8 mouse cellular contexts compared by ENCODE assay signal in the genomic region with DNA sequence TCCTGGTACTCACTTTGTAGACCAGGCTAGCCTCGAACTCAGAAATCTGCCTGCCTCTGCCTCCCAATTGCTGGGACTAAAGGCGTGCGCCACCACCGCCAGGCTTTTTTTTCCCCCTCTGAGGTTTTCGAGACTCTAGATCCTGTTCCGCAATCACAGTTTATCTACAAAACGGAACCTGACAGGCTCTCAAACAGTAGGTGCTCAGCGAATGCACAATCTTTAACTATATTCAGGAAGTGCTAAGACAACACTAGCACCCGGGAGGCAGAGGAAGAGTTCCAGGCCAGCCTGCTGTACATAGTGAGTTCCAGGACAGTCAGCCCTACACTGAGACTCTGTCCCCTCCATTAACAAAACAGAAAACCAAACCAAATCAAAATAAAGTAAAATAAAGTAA. TPM values are rescaled to one million over a fixed set of nuclear protein-coding genes. Genes with fewer than 3 reads are reported as not detected.
DNase-seq lines count a peak whose midpoint lies in the region; ATAC-seq and TF ChIP-seq lines count a peak whose summit lies in the region.

No protein-coding gene starts in this region.

- no peak for ATAC-seq in hindbrain, embryonic 11.5 days (ENCODE audit: low FRiP score)
- no peak for ATAC-seq in forebrain, embryonic 15.5 days (replicated peaks)
- ATAC-seq in liver, postnatal 0 days = no peak

- TF ChIP-seq EP300 in liver, postnatal 0 days (IDR thresholded peaks at IDR 0.05; ENCODE audit: low read depth) = no peak

- peaks cover 38% of the 10 kb centered on the region for H3K36me3 ChIP-seq in hindbrain, embryonic 10.5 days
- 0 out of 2 replicates have a peak, but pooled peaks cover under 1% of the 10 kb centered on the region for H3K36me3 ChIP-seq in hindbrain, embryonic 11.5 days (ENCODE audit: control insufficient read depth, insufficient read depth, low read length)
- peaks cover 58% of the 10 kb centered on the region for H3K36me3 ChIP-seq in E14TG2a.4 (ENCODE audit: insufficient read depth, low read length)
- H3K36me3 ChIP-seq in forebrain, embryonic 15.5 days = peaks cover 25% of the 10 kb centered on the region
- peaks cover 12% of the 10 kb centered on the region for H3K36me3 ChIP-seq in liver, postnatal 0 days (replicated peaks; ENCODE audit: insufficient read depth, low read length)

- peaks cover 31% of the 10 kb centered on the region for H3K27me3 ChIP-seq in hindbrain, embryonic 10.5 days (ENCODE audit: insufficient read depth, poor library complexity, severe bottlenecking)
- H3K27me3 ChIP-seq in hindbrain, embryonic 11.5 days (ENCODE audit: control insufficient read depth, insufficient read depth, low read length) = no peaks in the 10 kb centered on the region
- peaks cover 8% of the 10 kb centered on the region; the same call in 1 of the 2 replicates for H3K27me3 ChIP-seq in E14TG2a.4 (ENCODE audit: insufficient read depth, low read length)
- H3K27me3 ChIP-seq in forebrain, embryonic 15.5 days = 0 out of 2 replicates have a peak, but pooled peaks cover 5% of the 10 kb centered on the region
- no peaks in the 10 kb centered on the region for H3K27me3 ChIP-seq in liver, postnatal 0 days (ENCODE audit: insufficient read depth, low read length)

- H3K27ac ChIP-seq in hindbrain, embryonic 10.5 days = no peak overlapping the region
- no peak overlapping the region for H3K27ac ChIP-seq in hindbrain, embryonic 11.5 days (ENCODE audit: low read depth, low read length)
- no peak overlapping the region for H3K27ac ChIP-seq in forebrain, embryonic 15.5 days (replicated peaks)
- H3K27ac ChIP-seq in liver, postnatal 0 days (ENCODE audit: low read depth) = 0 out of 2 replicates have a peak overlapping the region, but pooled peaks have one; percentile 66

- H3K4me1 ChIP-seq in hindbrain, embryonic 10.5 days (replicated peaks) = peaks cover 61% of the 10 kb centered on the region
- H3K4me1 ChIP-seq in hindbrain, embryonic 11.5 days (replicated peaks; ENCODE audit: control insufficient read depth, insufficient read depth, low read length) = peaks cover 8% of the 10 kb centered on the region
- peaks cover 89% of the 10 kb centered on the region for H3K4me1 ChIP-seq in E14TG2a.4 (replicated peaks; ENCODE audit: low read depth, low read length)
- H3K4me1 ChIP-seq in forebrain, embryonic 15.5 days = peaks cover 20% of the 10 kb centered on the region
- H3K4me1 ChIP-seq in liver, postnatal 0 days (ENCODE audit: insufficient read depth) = peaks cover 73% of the 10 kb centered on the region

- no peaks in the 10 kb centered on the region for H3K9me3 ChIP-seq in hindbrain, embryonic 10.5 days
- no peaks in the 10 kb centered on the region for H3K9me3 ChIP-seq in hindbrain, embryonic 11.5 days (ENCODE audit: control insufficient read depth, low read length)
- H3K9me3 ChIP-seq in E14TG2a.4 (ENCODE audit: low read length) = no peaks in the 10 kb centered on the region
- no peaks in the 10 kb centered on the region for H3K9me3 ChIP-seq in forebrain, embryonic 15.5 days
- no peaks in the 10 kb centered on the region for H3K9me3 ChIP-seq in liver, postnatal 0 days (ENCODE audit: low read length)

- no peak overlapping the region for H3K9ac ChIP-seq in hindbrain, embryonic 11.5 days (ENCODE audit: low read depth, low read length)
- H3K9ac ChIP-seq in forebrain, embryonic 15.5 days (replicated peaks) = no peak overlapping the region; the same call in 1 of the 2 replicates
- H3K9ac ChIP-seq in liver, postnatal 0 days (replicated peaks) = peak overlapping the region; percentile 8; the same call in 1 of the 2 replicates

- 81% methylated on average over 9 of the region's 9 CpGs for WGBS in hindbrain, embryonic 10.5 days
- 85% methylated on average over 9 of the region's 9 CpGs for WGBS in hindbrain, embryonic 11.5 days
- 86% methylated on average over 9 of the region's 9 CpGs for WGBS in forebrain, embryonic 15.5 days
- 37% methylated on average over 9 of the region's 9 CpGs for WGBS in liver, postnatal 0 days (ENCODE audit: insufficient replicate concordance)

- peak overlapping the region; percentile 50 for H3K4me3 ChIP-seq in hindbrain, embryonic 10.5 days
- no peak overlapping the region for H3K4me3 ChIP-seq in hindbrain, embryonic 11.5 days (ENCODE audit: low read depth, low read length)
- H3K4me3 ChIP-seq in E14TG2a.4 (replicated peaks; ENCODE audit: low read length) = peak overlapping the region; percentile 80
- 0 out of 2 replicates have a peak overlapping the region, but pooled peaks have one; percentile 19 for H3K4me3 ChIP-seq in forebrain, embryonic 15.5 days
- peak overlapping the region; percentile 48 for H3K4me3 ChIP-seq in liver, postnatal 0 days (ENCODE audit: low read depth, low read length)

- DNase-seq in hindbrain, embryonic 10.5 days (ENCODE audit: low spot score) = no peak
- DNase-seq in hindbrain, embryonic 11.5 days (ENCODE audit: low spot score) = no peak
- DNase-seq in liver, postnatal 0 days = no peak
- no peak for DNase-seq in right cerebral cortex, postnatal 14 days
- DNase-seq in left cerebral cortex, adult 8-10 months (ENCODE audit: low spot score in 2 of 2) = no peak
- no peak for DNase-seq in layer of hippocampus, postnatal 36 days

- no peak for TF ChIP-seq CTCF in E14TG2a.4 (conservative IDR thresholded peaks at IDR 0.05; ENCODE audit: low read length)
- TF ChIP-seq CTCF in liver, postnatal 0 days (IDR thresholded peaks at IDR 0.05; ENCODE audit: low read depth) = no peak

- H3K4me2 ChIP-seq in hindbrain, embryonic 11.5 days (replicated peaks; ENCODE audit: low read depth, low read length) = no peak overlapping the region; the same call in 1 of the 2 replicates
- H3K4me2 ChIP-seq in forebrain, embryonic 15.5 days (replicated peaks) = no peak overlapping the region
- H3K4me2 ChIP-seq in liver, postnatal 0 days (ENCODE audit: low read depth, low read length) = peak overlapping the region; percentile 84

RNA-seq across cellular contexts. Expression of gene Mpv17l2, which starts 4.6 kb away (rescaled TPM):
- polyA plus RNA-seq in hindbrain, embryonic 10.5 days (2016; fragmentation: Nextera tagmentation; extraction: Ambion mirVana) = 35.0 and 40.6 TPM in 2 replicates
- polyA plus RNA-seq in hindbrain, embryonic 11.5 days (2014; fragmentation: Nextera tagmentation; extraction: Ambion mirVana) = 38.7 and 40.6 TPM in 2 replicates
- polyA plus RNA-seq in forebrain, embryonic 15.5 days (2015; fragmentation: Nextera tagmentation; extraction: Ambion mirVana) = 51.5 and 57.7 TPM in 2 replicates
- 36.3 and 39.9 TPM in 2 replicates for polyA plus RNA-seq in liver, postnatal 0 days (2015; fragmentation: Nextera tagmentation; extraction: Ambion mirVana)
- total RNA-seq in left cerebral cortex, adult 8-10 months (2022) = 10 to 100 TPM; 31.0 to 39.0 (median 32.8) TPM
- total RNA-seq in layer of hippocampus, postnatal 36 days (2021) = 10 to 100 TPM; 34.3 to 35.8 TPM

RNA-seq across cellular contexts. Expression of gene Rab3a, which starts 10.8 kb away (rescaled TPM):
- 24.8 and 70.3 TPM in 2 replicates for polyA plus RNA-seq in hindbrain, embryonic 10.5 days (2016; fragmentation: Nextera tagmentation; extraction: Ambion mirVana)
- 91.5 and 94.3 TPM in 2 replicates for polyA plus RNA-seq in hindbrain, embryonic 11.5 days (2014; fragmentation: Nextera tagmentation; extraction: Ambion mirVana)
- 319 and 328 TPM in 2 replicates for polyA plus RNA-seq in forebrain, embryonic 15.5 days (2015; fragmentation: Nextera tagmentation; extraction: Ambion mirVana)
- 3.2 and 3.3 TPM in 2 replicates for polyA plus RNA-seq in liver, postnatal 0 days (2015; fragmentation: Nextera tagmentation; extraction: Ambion mirVana)
- total RNA-seq in left cerebral cortex, adult 8-10 months (2022) = 100 to 1,000 TPM; 805 to 866 (median 821) TPM
- 100 to 1,000 TPM; 729 to 765 TPM for total RNA-seq in layer of hippocampus, postnatal 36 days (2021)

RNA-seq across cellular contexts. Expression of gene Pik3r2, which starts 11.2 kb away (rescaled TPM):
- polyA plus RNA-seq in hindbrain, embryonic 10.5 days (2016; fragmentation: Nextera tagmentation; extraction: Ambion mirVana) = 73.4 and 82.1 TPM in 2 replicates
- polyA plus RNA-seq in hindbrain, embryonic 11.5 days (2014; fragmentation: Nextera tagmentation; extraction: Ambion mirVana) = 31.5 and 36.5 TPM in 2 replicates
- 126 and 127 TPM in 2 replicates for polyA plus RNA-seq in forebrain, embryonic 15.5 days (2015; fragmentation: Nextera tagmentation; extraction: Ambion mirVana)
- polyA plus RNA-seq in liver, postnatal 0 days (2015; fragmentation: Nextera tagmentation; extraction: Ambion mirVana) = 8.9 and 9.0 TPM in 2 replicates
- total RNA-seq in left cerebral cortex, adult 8-10 months (2022) = 100 to 1,000 TPM; 143 to 151 (median 149) TPM
- 100 to 1,000 TPM; 153 to 158 TPM for total RNA-seq in layer of hippocampus, postnatal 36 days (2021)

RNA-seq across cellular contexts. Expression of gene Mast3, which starts 39.5 kb away (rescaled TPM):
- 11.4 and 18.2 TPM in 2 replicates for polyA plus RNA-seq in hindbrain, embryonic 10.5 days (2016; fragmentation: Nextera tagmentation; extraction: Ambion mirVana)
- 11.2 and 12.3 TPM in 2 replicates for polyA plus RNA-seq in hindbrain, embryonic 11.5 days (2014; fragmentation: Nextera tagmentation; extraction: Ambion mirVana)
- polyA plus RNA-seq in forebrain, embryonic 15.5 days (2015; fragmentation: Nextera tagmentation; extraction: Ambion mirVana) = 24.6 and 25.0 TPM in 2 replicates
- polyA plus RNA-seq in liver, postnatal 0 days (2015; fragmentation: Nextera tagmentation; extraction: Ambion mirVana) = 5.2 and 6.0 TPM in 2 replicates
- 100 to 1,000 TPM; 276 to 316 (median 288) TPM for total RNA-seq in left cerebral cortex, adult 8-10 months (2022)
- total RNA-seq in layer of hippocampus, postnatal 36 days (2021) = 100 to 1,000 TPM; 452 to 459 TPM

RNA-seq across cellular contexts. Expression of gene Pde4c, which starts 41.8 kb away (rescaled TPM):
- 0.63 and 0.69 TPM in 2 replicates for polyA plus RNA-seq in hindbrain, embryonic 10.5 days (2016; fragmentation: Nextera tagmentation; extraction: Ambion mirVana)
- 0.09 TPM in 1 of 2 replicates, not detected in the other for polyA plus RNA-seq in hindbrain, embryonic 11.5 days (2014; fragmentation: Nextera tagmentation; extraction: Ambion mirVana)
- 0.13 and 0.22 TPM in 2 replicates for polyA plus RNA-seq in forebrain, embryonic 15.5 days (2015; fragmentation: Nextera tagmentation; extraction: Ambion mirVana)
- polyA plus RNA-seq in liver, postnatal 0 days (2015; fragmentation: Nextera tagmentation; extraction: Ambion mirVana) = 1.6 and 1.8 TPM in 2 replicates
- total RNA-seq in left cerebral cortex, adult 8-10 months (2022) = 1 to 10 TPM; 1.7 to 2.8 (median 2.2) TPM
- 1 to 10 TPM; 1.5 to 2.4 TPM for total RNA-seq in layer of hippocampus, postnatal 36 days (2021)
